Mouse (Mus musculus) embryonic fibroblast, embryonic 13.5 days (primary cell): Measurements from ENCODE around the gene Rras. TPM values are rescaled to one million over a fixed set of nuclear protein-coding genes. Genes with fewer than 3 reads are reported as not detected.

Source experiments
- H3K27ac ChIP-seq: 2 replicates; pipeline ENCODE4 v1.5.1; 2012; ENCODE audit warnings: low read length, control low read depth, inconsistent platforms; ENCODE audit not compliant: insufficient read depth
- H3K4me1 ChIP-seq: 2 replicates; pipeline ENCODE4 v1.6.1; 2011; ENCODE audit warnings: low read length; ENCODE audit not compliant: control insufficient read depth, insufficient read depth
- H3K4me3 ChIP-seq: 2 replicates; pipeline ENCODE4 v1.5.1; 2011; ENCODE audit warnings: mild to moderate bottlenecking, control low read depth, low read length; ENCODE audit not compliant: insufficient read depth
- CTCF ChIP-seq: IDR thresholded peaks from 2 replicates; pipeline ENCODE4 v1.5.1; 2011; ENCODE audit warnings: mild to moderate bottlenecking, control low read depth, low read length, moderate library complexity, borderline replicate concordance; ENCODE audit not compliant: insufficient read depth
- POLR2A ChIP-seq: IDR thresholded peaks from 2 replicates; pipeline ENCODE4 v1.6.1; 2011; ENCODE audit warnings: low read depth, mild to moderate bottlenecking, control low read depth, low read length, moderate library complexity
- polyA plus RNA-seq: library from polyadenylated mRNA; stranded (reverse); fragments of >200 nt; gene quantifications from 2 replicates; pipeline ENCODE4 v1.2.4, GENCODE M21; 2011; ENCODE audit warnings: low read depth; ENCODE audit not compliant: missing spikeins, insufficient read length

The Rras gene
- polyA plus RNA-seq, 1 experiment = 83.0 TPM

GRCm38 (mm10) chr7:44998501-44998955 lies 19.2 kb upstream of the Rras start, which contains the start of gene Bcl2l12:
Gene Bcl2l12 (minus strand): TSS chr7:44998712.
- Histone ChIP-seq H3K27ac (peak within 1 kb of the TSS; percentile 81), H3K4me3 (peak within 1 kb of the TSS; percentile 81), H3K4me1 (peaks cover 3% of the 10 kb centered on the region; the same call in 1 of the 2 replicates)
- TF ChIP-seq POLR2A = peak; percentile 53
- no peak for TF ChIP-seq CTCF

GRCm38 (mm10) chr7:44999753-45000152 lies 18.0 kb upstream of the Rras start:
- Histone ChIP-seq H3K27ac (no peak overlapping the region), H3K4me3 (no peak overlapping the region), H3K4me1 (peaks cover 3% of the 10 kb centered on the region; the same call in 1 of the 2 replicates)
- TF ChIP-seq CTCF = no peak
- no peak for TF ChIP-seq POLR2A

GRCm38 (mm10) chr7:45000539-45001114 lies 17.1 kb upstream of the Rras start:
- TF ChIP-seq POLR2A (0 out of 2 replicates have a peak, but pooled peaks have one; percentile 6), CTCF (no peak)
- peaks cover 3% of the 10 kb centered on the region; the same call in 1 of the 2 replicates for H3K4me1 ChIP-seq
- no peak overlapping the region for H3K4me3 ChIP-seq
- no peak overlapping the region for H3K27ac ChIP-seq

- no peak overlapping the region for H3K27ac ChIP-seq
- TF ChIP-seq POLR2A (peak; percentile 37), CTCF (no peak)
- H3K4me1 ChIP-seq = peaks cover 3% of the 10 kb centered on the region; the same call in 1 of the 2 replicates
- H3K4me3 ChIP-seq = no peak overlapping the region
These were observed 15.3 kb upstream of the Rras start for GRCm38 (mm10) chr7:45002440-45002839.

- Histone ChIP-seq H3K4me3 (no peak overlapping the region), H3K4me1 (peaks cover 3% of the 10 kb centered on the region; the same call in 1 of the 2 replicates), H3K27ac (no peak overlapping the region)
- TF ChIP-seq CTCF (no peak), POLR2A (no peak)
These were observed 13.2 kb upstream of the Rras start for GRCm38 (mm10) chr7:45004546-45004945.

GRCm38 (mm10) chr7:45005321-45005992 lies 12.3 kb upstream of the Rras start:
- Histone ChIP-seq H3K27ac (no peak overlapping the region), H3K4me1 (no peaks in the 10 kb centered on the region; the same call in 1 of the 2 replicates), H3K4me3 (no peak overlapping the region)
- no peak for TF ChIP-seq POLR2A
- TF ChIP-seq CTCF = no peak

GRCm38 (mm10) chr7:45006503-45006902 lies 11.3 kb upstream of the Rras start:
- Histone ChIP-seq H3K27ac (no peak overlapping the region), H3K4me3 (no peak overlapping the region)
- TF ChIP-seq CTCF (no peak), POLR2A (no peak)

GRCm38 (mm10) chr7:45007141-45007540 lies 10.6 kb upstream of the Rras start:
- no peak overlapping the region for H3K4me3 ChIP-seq
- TF ChIP-seq CTCF = no peak
- no peak for TF ChIP-seq POLR2A
- no peaks in the 10 kb centered on the region; the same call in 1 of the 2 replicates for H3K4me1 ChIP-seq
- no peak overlapping the region for H3K27ac ChIP-seq

More at GRCm38 (mm10) chr7:45006503-45006902, 11.3 kb upstream of the Rras start:
- no peaks in the 10 kb centered on the region; the same call in 1 of the 2 replicates for H3K4me1 ChIP-seq

- Histone ChIP-seq H3K4me3 (no peak overlapping the region), H3K4me1 (no peaks in the 10 kb centered on the region), H3K27ac (no peak overlapping the region)
- TF ChIP-seq CTCF (no peak), POLR2A (no peak)
These were observed 9.9 kb upstream of the Rras start for GRCm38 (mm10) chr7:45007846-45008245.

GRCm38 (mm10) chr7:45008411-45008810 lies 9.3 kb upstream of the Rras start:
- TF ChIP-seq CTCF = no peak
- no peak for TF ChIP-seq POLR2A
- no peak overlapping the region for H3K27ac ChIP-seq
- H3K4me1 ChIP-seq = no peaks in the 10 kb centered on the region
- no peak overlapping the region for H3K4me3 ChIP-seq
